Mouse (Mus musculus): Measurements from ENCODE around the gene Car9.

- TF ChIP-seq POLR2A (IDR thresholded peaks at IDR 0.05; ENCODE audit: low read depth, low read length) (no peak; the same call in none of the 2 replicates), CTCF (IDR thresholded peaks at IDR 0.05; ENCODE audit: borderline replicate concordance, insufficient read depth, low read length) (no peak)
These were observed 13.2 kb downstream of the Car9 start for GRCm38 (mm10) chr4:43519956-43520355.
